Mouse (Mus musculus): ENCODE measurements around the gene Ms4a4d.

Ms4a4d gene

DNA sequence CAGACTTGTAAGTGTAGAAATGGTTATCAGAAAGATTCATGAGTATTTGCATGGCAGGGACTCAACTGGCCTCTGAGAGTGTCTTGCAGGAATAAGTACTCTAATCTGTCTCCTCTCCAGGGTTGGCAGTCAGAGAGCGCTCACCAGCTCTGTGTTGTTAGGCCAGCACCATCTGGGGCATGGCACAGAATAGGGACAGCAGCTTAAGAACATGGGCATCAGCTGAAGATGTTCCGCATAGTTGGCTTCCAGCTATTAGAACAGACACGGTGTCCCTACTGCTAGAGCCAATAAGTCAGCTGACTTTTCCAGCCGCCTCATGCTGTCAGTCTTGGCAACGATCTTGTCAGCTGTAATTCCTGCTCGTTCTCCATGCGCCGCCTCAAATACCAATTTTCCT, 38.4 kb downstream of the Ms4a4d start:
- DNase-seq (ENCODE audit: low read depth) = no peak

- no peak for DNase-seq (ENCODE audit: low read depth)
Measured at GRCm38 (mm10) chr19:11589205-11589604, 52.6 kb downstream of the Ms4a4d start.

- no peak for DNase-seq (ENCODE audit: low read depth)
Measured at GRCm38 (mm10) chr19:11589891-11590449, 53.4 kb downstream of the Ms4a4d start.

- DNase-seq (ENCODE audit: low read depth) = no peak
Measured at GRCm38 (mm10) chr19:11601349-11601748, 64.7 kb downstream of the Ms4a4d start.

GRCm38 (mm10) chr19:11602026-11602425, 65.4 kb downstream of the Ms4a4d start:
- peak; percentile 53 for DNase-seq (ENCODE audit: low read depth)

GRCm38 (mm10) chr19:11604603-11605002, 68.0 kb downstream of the Ms4a4d start, which contains the start of gene Ms4a6d:
TSS of gene Ms4a6d (minus strand) at chr19:11604849.
- no peak for DNase-seq (ENCODE audit: low read depth)

All from NIH3T3 (cell line).